Mouse (Mus musculus): ENCODE results near the gene Enah.

DNA sequence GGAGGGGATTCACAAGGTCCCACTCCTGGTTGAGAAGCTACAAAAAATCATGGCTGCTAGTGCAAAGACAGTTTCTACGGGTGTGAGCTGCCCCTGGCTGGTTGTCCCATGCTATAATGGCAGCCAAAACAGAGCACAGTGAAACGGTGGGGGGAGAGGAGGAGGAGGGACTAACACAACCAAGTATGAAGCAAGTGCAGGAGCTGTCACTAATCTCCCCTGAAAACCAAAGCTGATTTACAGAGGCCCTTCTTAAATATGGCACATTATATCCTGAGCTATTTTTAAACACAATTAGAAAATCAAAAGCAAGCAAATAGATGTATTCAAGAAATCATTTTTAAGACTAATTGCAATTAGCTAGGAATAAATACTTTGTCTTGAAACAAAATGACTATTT lies 32.6 kb downstream of the Enah start:
- no peak for TF ChIP-seq CTCF (IDR thresholded peaks at IDR 0.05; ENCODE audit: low read depth)
- no peak for TF ChIP-seq EP300 (IDR thresholded peaks at IDR 0.05; ENCODE audit: low read depth)
